Mouse (Mus musculus) megakaryocyte, embryonic 14.5 days (primary cell): ENCODE data around the gene Pskh1. TPM values are rescaled to one million over a fixed set of nuclear protein-coding genes. Genes with fewer than 3 reads are reported as not detected.

Experiments used
- H3K27me3 ChIP-seq: replicated peaks from 2 replicates; pipeline ENCODE3; 2012; ENCODE audit warnings: inconsistent platforms
- H3K36me3 ChIP-seq: replicated peaks from 2 replicates; pipeline ENCODE3; 2012; ENCODE audit warnings: low read length, inconsistent platforms, mixed read lengths
- H3K4me1 ChIP-seq: 2 replicates; pipeline ENCODE4 v1.6.1; 2012; ENCODE audit warnings: inconsistent platforms
- H3K4me3 ChIP-seq: replicated peaks from 2 replicates; pipeline ENCODE3; 2012; ENCODE audit warnings: moderate library complexity, mild to moderate bottlenecking, inconsistent platforms
- H3K9me3 ChIP-seq: 2 replicates; pipeline ENCODE4 v1.6.1; 2012; ENCODE audit warnings: inconsistent platforms
- FLI1 ChIP-seq: IDR thresholded peaks from 2 replicates; pipeline ENCODE4 v1.6.1; 2012; ENCODE audit warnings: low read length, inconsistent platforms, mixed read lengths
- GATA1 ChIP-seq: IDR thresholded peaks from 3 replicates; pipeline ENCODE4 v1.6.1; 2012; ENCODE audit warnings: mixed read lengths, low read length, inconsistent platforms, borderline replicate concordance
- polyA plus RNA-seq: library from polyadenylated mRNA; stranded (reverse); fragments of >175 nt; gene quantifications from 2 replicates; pipeline ENCODE4 v1.2.3, GENCODE M21; 2012; ENCODE audit warnings: low replicate concordance; ENCODE audit not compliant: insufficient read depth

The Pskh1 gene
- polyA plus RNA-seq, 1 experiment, result 11.1 TPM

- Histone ChIP-seq H3K36me3 (peaks cover 96% of the 10 kb centered on the region), H3K4me3 (no peak overlapping the region), H3K4me1 (peaks cover 15% of the 10 kb centered on the region), H3K9me3 (no peaks in the 10 kb centered on the region), H3K27me3 (no peaks in the 10 kb centered on the region)
- TF ChIP-seq GATA1 (no peak), FLI1 (no peak)
Observed at GRCm38 (mm10) chr8:105890870-105891269, 9.4 kb upstream of the Pskh1 start.

DNA sequence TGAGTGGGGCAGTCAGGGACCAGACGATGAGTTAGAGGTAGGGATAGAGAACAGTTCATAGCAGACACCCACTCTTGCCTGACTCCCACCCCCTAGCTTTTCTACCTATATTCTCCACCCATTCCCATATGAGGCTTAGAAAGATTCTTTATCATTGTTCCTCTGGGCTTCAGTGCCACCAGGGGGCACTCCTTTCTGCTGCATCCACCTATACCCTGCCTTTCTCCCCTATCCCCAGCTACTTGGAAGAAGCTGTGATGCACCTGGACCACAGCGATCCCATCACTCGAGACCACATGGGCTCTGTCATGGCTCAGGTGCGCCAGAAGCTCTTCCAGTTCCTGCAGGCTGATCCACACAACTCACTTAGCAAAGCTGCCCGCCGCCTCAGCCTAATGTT lies 7.8 kb upstream of the Pskh1 start:
- Histone ChIP-seq H3K27me3 (no peaks in the 10 kb centered on the region), H3K36me3 (peaks cover 80% of the 10 kb centered on the region), H3K9me3 (no peaks in the 10 kb centered on the region), H3K4me1 (peaks cover 19% of the 10 kb centered on the region), H3K4me3 (no peak overlapping the region)
- TF ChIP-seq FLI1 (no peak), GATA1 (no peak)

GRCm38 (mm10) chr8:105893339-105893738 lies 6.9 kb upstream of the Pskh1 start, which contains the start of gene Nrn1l:
Gene Nrn1l, plus strand, starts transcription at chr8:105893567.
- no peaks in the 10 kb centered on the region for H3K9me3 ChIP-seq
- no peaks in the 10 kb centered on the region for H3K27me3 ChIP-seq
- TF ChIP-seq FLI1 (no peak), GATA1 (no peak)
- peaks cover 19% of the 10 kb centered on the region for H3K4me1 ChIP-seq
- peaks cover 71% of the 10 kb centered on the region for H3K36me3 ChIP-seq
- H3K4me3 ChIP-seq, result no peak within 1 kb of the TSS

- Histone ChIP-seq H3K36me3 (peaks cover 26% of the 10 kb centered on the region), H3K9me3 (no peaks in the 10 kb centered on the region), H3K4me1 (peaks cover 35% of the 10 kb centered on the region), H3K27me3 (no peaks in the 10 kb centered on the region), H3K4me3 (no peak overlapping the region)
- TF ChIP-seq GATA1 (no peak), FLI1 (no peak)
Observed at GRCm38 (mm10) chr8:105897801-105898480, 2.3 kb upstream of the Pskh1 start.

GRCm38 (mm10) chr8:105900941-105901616 lies 838 bp downstream of the Pskh1 start:
- peaks cover 32% of the 10 kb centered on the region for H3K4me1 ChIP-seq
- no peaks in the 10 kb centered on the region for H3K9me3 ChIP-seq
- no peaks in the 10 kb centered on the region for H3K27me3 ChIP-seq
- peaks cover 11% of the 10 kb centered on the region for H3K36me3 ChIP-seq
- TF ChIP-seq FLI1 (no peak), GATA1 (no peak)
- peak overlapping the region; percentile 98 for H3K4me3 ChIP-seq

DNA sequence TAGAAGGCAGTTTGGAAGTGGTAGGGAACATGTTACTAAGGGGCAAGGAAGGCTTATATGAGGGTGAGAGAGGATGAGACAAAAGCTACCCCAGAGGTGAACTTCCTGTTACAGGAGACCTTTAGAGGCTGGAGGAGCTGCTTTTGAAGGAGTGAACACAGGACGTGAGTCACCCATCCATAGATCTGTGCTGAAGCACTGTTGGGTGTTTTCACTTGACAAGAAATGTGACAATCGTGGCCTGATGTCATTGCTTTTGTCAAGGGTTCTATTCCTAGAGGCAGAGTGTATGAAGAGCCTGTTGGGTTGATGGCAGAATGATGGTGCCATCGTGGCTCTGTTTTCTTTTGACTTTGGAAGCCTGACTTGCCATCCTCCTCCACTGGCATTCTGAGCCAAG lies 19.1 kb downstream of the Pskh1 start:
- H3K9me3 ChIP-seq, result no peaks in the 10 kb centered on the region
- peaks cover 68% of the 10 kb centered on the region for H3K36me3 ChIP-seq
- TF ChIP-seq GATA1 (no peak), FLI1 (no peak)
- H3K27me3 ChIP-seq, result no peaks in the 10 kb centered on the region
- H3K4me1 ChIP-seq, result peaks cover 70% of the 10 kb centered on the region
- H3K4me3 ChIP-seq, result no peak overlapping the region

GRCm38 (mm10) chr8:105925123-105925522 lies 24.9 kb downstream of the Pskh1 start:
- Histone ChIP-seq H3K4me3 (no peak overlapping the region), H3K36me3 (peaks cover 73% of the 10 kb centered on the region), H3K9me3 (no peaks in the 10 kb centered on the region), H3K4me1 (peaks cover 52% of the 10 kb centered on the region), H3K27me3 (no peaks in the 10 kb centered on the region)
- TF ChIP-seq FLI1 (no peak), GATA1 (no peak)

- H3K36me3 ChIP-seq, result peaks cover 91% of the 10 kb centered on the region
- H3K9me3 ChIP-seq, result no peaks in the 10 kb centered on the region
- no peak for TF ChIP-seq GATA1
- TF ChIP-seq FLI1, result no peak
- peaks cover 47% of the 10 kb centered on the region for H3K4me1 ChIP-seq
- H3K4me3 ChIP-seq, result no peak overlapping the region
- no peaks in the 10 kb centered on the region for H3K27me3 ChIP-seq
Observed at GRCm38 (mm10) chr8:105930602-105931001, 30.4 kb downstream of the Pskh1 start.

DNA sequence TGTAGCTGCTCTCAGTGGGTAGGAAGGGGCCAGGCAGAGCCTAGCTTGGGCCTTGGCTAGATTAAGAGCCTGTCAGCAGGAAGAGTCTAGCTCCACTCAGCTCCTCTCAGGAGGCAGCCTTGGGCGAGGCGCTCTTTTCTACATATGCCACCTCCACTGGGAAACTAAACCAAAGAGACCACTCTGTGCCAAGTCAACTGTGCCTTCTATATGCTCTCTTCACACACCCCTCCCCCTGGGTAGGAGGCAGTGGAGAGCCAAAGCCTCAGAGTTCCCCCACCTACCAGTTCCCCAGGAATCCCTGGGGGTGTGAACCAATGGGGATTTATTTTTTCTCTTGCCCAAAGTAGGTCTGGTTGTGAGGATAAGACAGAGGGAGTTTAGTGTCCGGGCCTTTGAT lies 31.0 kb downstream of the Pskh1 start:
- H3K4me1 ChIP-seq, result peaks cover 54% of the 10 kb centered on the region
- H3K36me3 ChIP-seq, result peaks cover 91% of the 10 kb centered on the region
- H3K27me3 ChIP-seq, result no peaks in the 10 kb centered on the region
- TF ChIP-seq FLI1, result no peak
- no peak for TF ChIP-seq GATA1
- no peak overlapping the region for H3K4me3 ChIP-seq
- no peaks in the 10 kb centered on the region for H3K9me3 ChIP-seq

GRCm38 (mm10) chr8:105932525-105932924 lies 32.3 kb downstream of the Pskh1 start:
- Histone ChIP-seq H3K36me3 (peaks cover 83% of the 10 kb centered on the region), H3K4me1 (peaks cover 60% of the 10 kb centered on the region)
- TF ChIP-seq GATA1, result no peak
- TF ChIP-seq FLI1, result no peak

GRCm38 (mm10) chr8:105933762-105934161 lies 33.5 kb downstream of the Pskh1 start, which contains the start of gene Ctrl:
Gene Ctrl, minus strand, starts transcription at chr8:105933862.
- TF ChIP-seq GATA1 (no peak), FLI1 (no peak)
- Histone ChIP-seq H3K36me3 (peaks cover 76% of the 10 kb centered on the region), H3K4me3 (no peak within 1 kb of the TSS), H3K27me3 (no peaks in the 10 kb centered on the region), H3K4me1 (peaks cover 68% of the 10 kb centered on the region), H3K9me3 (no peaks in the 10 kb centered on the region)

More at GRCm38 (mm10) chr8:105932525-105932924, 32.3 kb downstream of the Pskh1 start:
- Histone ChIP-seq H3K4me3 (no peak overlapping the region), H3K27me3 (no peaks in the 10 kb centered on the region), H3K9me3 (no peaks in the 10 kb centered on the region)
